Mouse (Mus musculus) brain, embryonic 14.5 days (tissue): ENCODE measurements around the gene Maats1. TPM values are rescaled to one million over a fixed set of nuclear protein-coding genes. Genes with fewer than 3 reads are reported as not detected.
A peak's percentile ranks its signal among the peaks of the same experiment; 100 is the strongest.

Experiments
- DNase-seq: peaks from one replicate; pipeline ENCODE4 v3.0.0-alpha.2; 2011; ENCODE audit warnings: low read depth
- CTCF ChIP-seq: fragments of 200-500 bp; IDR thresholded peaks from 2 replicates; pipeline ENCODE4 v1.5.1; 2012; ENCODE audit warnings: inconsistent platforms, mild to moderate bottlenecking, moderate library complexity, borderline replicate concordance; ENCODE audit not compliant: insufficient read depth, insufficient read length; ENCODE audit errors: extremely low read depth
- POLR2A ChIP-seq: fragments of 200-500 bp; IDR thresholded peaks from 2 replicates; pipeline ENCODE4 v1.6.1; 2012; ENCODE audit warnings: mild to moderate bottlenecking, inconsistent platforms, borderline replicate concordance; ENCODE audit not compliant: poor library complexity, insufficient read depth, insufficient read length, severe bottlenecking; ENCODE audit errors: extremely low read depth
- polyA plus RNA-seq: library from polyadenylated mRNA; depleted of rRNA; stranded (reverse); fragments of >200 nt; gene quantifications from 2 replicates; pipeline ENCODE4 v1.2.3, GENCODE M21; 2012; rRNA removed

Maats1 gene
- polyA plus RNA-seq = 0.49 and 1.4 TPM in 2 replicates

DNA sequence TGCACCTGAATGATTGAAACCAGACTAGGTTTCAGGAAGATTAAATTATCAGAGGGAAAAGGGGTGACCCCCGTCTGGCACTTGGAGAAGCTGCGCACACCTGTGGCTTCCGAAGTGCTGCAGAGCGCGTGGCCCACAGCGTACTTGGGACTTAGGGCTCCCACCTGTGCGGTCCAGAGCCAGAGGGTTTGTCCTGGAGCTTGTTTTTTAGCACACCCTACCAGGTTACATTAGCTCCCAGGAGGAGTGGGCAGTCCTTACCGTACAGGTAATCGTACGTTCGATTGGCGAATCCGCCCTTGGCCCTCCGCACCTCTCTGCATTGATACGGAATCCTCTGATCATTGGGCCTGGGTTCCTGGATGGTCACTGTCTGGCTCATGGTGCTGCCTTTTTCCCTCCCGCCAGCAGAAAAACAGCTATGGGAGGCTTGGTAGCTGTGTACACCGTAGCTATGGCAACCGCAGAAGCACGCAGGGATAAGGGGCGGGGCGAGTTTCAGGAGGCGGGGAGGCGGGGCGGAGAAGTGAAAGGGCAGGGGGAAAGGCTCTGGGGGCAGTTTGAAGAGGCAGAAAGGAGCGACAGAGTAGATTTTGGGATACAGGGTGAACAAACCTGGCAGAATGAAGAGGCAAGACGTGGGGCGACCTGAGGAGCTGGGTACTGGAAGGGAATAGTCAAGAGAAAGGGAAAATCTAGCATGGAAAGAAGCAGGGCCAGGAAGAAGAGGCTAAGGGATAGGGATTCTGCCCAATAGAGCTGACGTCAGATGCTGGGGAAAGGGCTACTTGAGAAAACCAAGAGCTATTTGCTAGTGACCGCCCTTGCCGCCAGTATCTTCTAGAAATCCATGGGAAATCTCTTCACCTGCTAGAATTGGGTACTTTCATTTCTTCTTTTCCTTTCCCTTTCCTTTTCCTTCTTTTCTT is at the start of gene Maats1:
TSS of gene Maats1 (minus strand) at position 748 of the 929 bp plus-strand sequence.
- TF ChIP-seq CTCF (no peak), POLR2A (no peak)
- peak; percentile 90 for DNase-seq

DNA sequence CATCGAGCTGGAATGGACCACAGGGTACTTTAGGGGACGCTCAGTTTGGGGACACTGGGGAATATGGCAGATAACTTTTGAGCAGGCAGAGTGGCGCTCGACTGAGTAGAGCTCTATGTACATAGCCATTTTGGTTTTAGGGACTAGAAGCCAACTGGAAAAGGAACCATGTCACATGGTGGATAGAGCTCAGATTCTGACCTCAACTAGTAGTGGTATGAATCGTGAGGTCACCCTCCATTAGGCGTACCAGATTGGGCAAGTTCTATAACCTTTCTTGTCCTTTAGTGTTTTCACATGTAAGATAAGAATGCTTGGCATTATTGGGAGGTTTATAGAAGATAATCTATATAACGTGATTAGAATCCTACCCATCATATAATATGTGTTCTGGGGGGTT is 48.4 kb upstream of the Maats1 start:
- DNase-seq = no peak
- TF ChIP-seq POLR2A (no peak), CTCF (no peak)

DNA sequence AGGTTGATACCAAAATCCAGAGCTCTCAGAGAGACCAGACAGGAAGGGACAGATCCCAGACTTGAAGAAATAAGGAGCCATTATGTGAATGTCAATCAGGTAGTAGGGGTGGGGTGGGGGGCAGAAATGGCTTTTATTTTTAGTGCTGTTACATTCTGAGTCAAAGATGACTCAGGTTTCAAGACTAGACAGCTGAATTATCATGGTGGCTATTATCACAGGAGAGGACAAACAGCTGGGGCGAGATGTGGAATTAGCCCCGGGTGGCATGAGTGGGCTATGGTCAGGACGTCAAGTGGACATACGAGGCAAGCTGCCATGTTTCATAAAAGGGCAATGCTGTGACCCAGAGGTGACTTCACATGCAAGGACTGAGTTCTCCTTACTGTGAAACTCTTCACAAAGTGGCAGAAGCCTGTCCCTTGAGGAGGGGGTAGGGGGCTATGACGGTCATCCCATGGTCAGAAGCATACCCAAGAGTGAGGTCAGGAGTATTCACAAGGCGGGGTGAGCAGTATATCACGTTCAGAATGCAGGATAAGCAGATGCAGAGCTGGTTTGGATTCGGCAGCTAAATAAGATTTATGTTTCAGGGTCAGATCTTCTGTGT is 47.4 kb upstream of the Maats1 start:
- no peak for DNase-seq
- no peak for TF ChIP-seq CTCF
- TF ChIP-seq POLR2A = no peak

DNA sequence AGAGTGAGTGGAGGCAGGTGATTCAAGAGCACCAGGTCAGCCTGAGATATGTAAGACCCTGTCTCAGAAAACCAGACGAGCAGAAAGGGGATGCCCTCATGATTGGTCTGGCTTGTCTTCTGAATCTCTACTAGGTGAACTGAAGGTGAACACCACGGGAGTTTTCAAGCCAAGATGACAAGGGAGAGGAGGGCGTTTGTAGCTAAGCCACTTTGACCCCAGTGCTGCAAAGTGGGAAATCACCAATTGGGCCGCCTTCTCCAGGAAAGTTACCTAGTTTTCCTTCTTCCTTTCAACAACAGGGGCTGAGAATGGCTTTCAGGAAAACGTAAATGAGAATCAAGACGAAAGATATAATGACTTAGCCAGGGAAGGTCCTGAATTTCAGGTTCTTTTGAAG is 46.8 kb upstream of the Maats1 start:
- DNase-seq = no peak
- TF ChIP-seq CTCF (no peak), POLR2A (no peak)

DNA sequence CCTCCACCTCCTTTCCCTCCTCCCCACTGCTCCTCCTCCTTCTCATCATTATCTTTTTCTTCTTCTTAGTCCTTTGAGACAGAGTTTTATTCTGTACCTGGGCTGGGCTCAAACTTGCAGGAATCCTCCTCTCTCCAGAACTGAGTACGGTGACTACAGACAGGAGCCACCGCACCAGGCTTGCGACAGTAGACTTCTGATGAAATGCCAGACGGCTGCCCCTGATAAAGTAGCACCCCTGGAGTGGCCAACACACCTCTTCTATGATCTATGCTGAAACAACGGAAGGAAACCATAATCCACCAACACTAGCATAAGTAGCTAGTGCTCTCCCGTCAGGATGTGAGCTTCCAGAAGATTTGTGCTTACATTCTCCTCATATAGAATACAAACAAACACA is 45.4 kb upstream of the Maats1 start:
- TF ChIP-seq CTCF = no peak
- no peak for TF ChIP-seq POLR2A
- DNase-seq = no peak

DNA sequence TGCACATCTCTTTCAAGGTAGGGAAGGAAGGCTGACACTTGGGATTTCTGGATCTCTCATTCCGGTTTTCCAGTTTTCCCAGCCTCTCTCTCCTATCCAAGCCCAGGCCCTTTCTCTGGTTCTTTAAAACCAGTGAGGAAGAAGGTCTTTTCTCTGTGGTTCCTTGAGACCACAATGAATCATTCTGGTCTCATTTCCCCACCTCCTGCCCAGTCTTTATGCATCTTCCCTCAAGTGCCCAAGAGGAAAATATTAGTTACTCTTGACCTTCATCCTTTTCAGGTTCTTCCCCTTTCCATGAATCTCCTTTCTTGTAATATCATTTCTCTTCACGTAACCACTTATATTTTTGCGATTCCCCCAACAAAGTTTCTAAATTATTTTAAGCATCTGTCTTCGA is 43.8 kb upstream of the Maats1 start:
- DNase-seq = no peak
- no peak for TF ChIP-seq CTCF
- TF ChIP-seq POLR2A = no peak

DNA sequence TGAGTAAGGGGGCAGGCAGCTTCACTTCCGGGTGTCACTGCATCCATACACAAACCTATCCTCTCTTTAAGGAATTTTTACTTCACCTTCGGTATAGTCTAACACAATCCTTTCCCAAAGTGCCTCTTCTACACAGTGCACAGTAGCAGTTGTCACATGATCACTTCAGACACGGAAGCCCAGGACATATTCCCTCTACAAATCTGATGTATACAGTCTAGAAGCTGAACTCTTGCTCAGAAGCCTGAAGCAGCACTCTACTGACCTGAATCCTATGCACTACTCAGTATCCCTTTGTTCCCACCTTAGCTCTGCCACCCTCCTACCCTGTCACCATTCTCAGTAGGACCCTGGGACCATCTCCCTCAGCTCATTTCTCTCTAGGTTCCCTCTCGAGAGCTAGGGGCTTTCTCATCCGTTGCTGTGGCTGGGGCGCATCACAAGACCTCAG is 43.3 kb upstream of the Maats1 start:
- TF ChIP-seq POLR2A (no peak), CTCF (no peak)
- DNase-seq = no peak

DNA sequence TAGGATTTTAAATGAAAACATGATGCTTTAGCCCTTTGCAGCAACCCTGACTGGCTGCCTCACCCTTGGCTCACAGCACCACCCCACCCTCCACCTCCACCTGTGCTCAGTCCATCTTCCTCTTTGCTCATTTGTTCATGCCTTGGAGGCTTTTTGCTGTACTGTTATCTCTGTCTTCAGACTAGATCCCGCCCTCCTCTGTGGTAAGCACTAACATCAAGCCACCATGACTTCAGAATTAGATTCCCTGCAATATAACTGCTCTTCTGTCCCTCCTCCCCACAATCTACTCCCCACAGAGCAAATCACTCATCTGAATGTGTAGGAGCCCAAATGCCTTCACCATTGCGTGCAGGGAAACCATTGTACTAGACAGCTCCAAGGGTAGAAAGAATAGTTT is 41.7 kb upstream of the Maats1 start:
- TF ChIP-seq POLR2A (no peak), CTCF (no peak)
- no peak for DNase-seq

DNA sequence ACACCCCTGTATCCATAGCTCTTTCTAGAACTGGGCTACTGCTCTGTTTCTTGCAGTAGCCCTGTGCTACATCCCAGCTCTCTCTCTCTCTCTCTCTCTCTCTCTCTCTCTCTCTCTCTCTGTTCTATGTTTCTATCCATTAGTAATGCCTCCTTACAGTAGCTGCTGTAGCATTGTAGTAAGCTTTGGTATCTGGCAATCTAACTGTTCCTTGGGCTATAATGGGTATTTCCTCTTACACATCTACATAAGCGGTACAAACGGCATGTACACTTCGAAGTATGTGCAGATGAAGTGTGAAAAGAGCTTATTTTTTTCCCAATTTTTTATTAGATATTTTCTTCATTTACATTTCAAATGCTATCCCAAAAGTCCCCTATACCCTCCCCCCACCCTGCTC is 38.0 kb upstream of the Maats1 start:
- TF ChIP-seq CTCF (no peak), POLR2A (no peak)
- no peak for DNase-seq

DNA sequence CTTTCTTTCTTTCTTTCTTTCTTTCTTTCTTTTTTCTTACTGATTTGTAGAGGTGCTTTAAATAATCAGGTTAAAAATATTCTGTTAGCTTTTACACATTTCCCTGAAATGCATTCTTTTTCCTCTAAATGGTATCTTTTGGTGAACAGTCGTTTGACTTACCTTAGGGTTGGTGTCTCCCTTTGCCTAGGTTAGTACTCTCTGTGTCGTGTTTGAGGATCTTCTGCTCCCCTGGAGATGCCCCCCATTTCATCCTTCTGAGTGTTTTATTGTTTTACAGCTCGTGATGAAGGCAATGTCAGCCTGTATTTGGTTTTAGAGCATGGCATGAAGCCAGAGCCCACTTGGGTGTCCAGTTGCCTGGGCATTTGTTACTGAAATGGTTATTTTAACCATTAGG is 37.5 kb upstream of the Maats1 start:
- no peak for TF ChIP-seq CTCF
- no peak for TF ChIP-seq POLR2A
- no peak for DNase-seq

DNA sequence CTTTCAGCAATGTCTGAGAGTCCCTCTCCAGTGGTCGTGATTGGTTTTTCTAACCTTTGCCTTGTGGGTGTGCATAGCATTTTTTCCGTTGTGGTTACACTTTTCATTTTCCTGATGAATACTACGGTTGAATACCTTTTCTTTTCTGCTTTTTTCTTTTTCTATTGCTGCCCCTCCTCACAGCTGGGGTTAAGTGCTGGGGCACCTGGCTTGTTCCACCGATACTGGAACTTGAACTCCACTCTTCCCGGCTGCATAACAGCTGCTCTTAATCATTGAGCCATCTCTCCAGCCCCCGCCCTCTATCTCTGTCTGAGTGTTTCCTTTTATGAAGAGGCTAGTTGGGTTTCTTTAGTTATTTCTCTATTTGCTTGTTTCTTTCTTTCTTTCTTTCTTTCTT is 37.1 kb upstream of the Maats1 start:
- TF ChIP-seq CTCF = no peak
- TF ChIP-seq POLR2A = no peak
- DNase-seq = no peak
